Mouse (Mus musculus): ENCODE measurements at regions not wholly inside any gene's neighbourhood (a gene's known extent, or its start where the extent isn't known, plus 50 kb on each side); places are given as distances from the start of the nearest gene placed in this dataset.
A peak's percentile ranks its signal among the peaks of the same experiment; 100 is the strongest.

- peak; percentile 58 to 75 for DNase-seq
Measured at GRCm38 (mm10) chr12:119026311-119026710, 60.1 kb upstream of the Abcb5 start.

GRCm38 (mm10) chr12:119024063-119024462 is 57.8 kb upstream of the Abcb5 start:
- no peak for DNase-seq
